Mouse (Mus musculus) cerebellum, adult 2 months (tissue): ENCODE measurements around the gene Nrap.

Experiments used
- CTCF ChIP-seq: fragments of 200-500 bp; IDR thresholded peaks from 2 replicates; pipeline ENCODE4 v1.5.1; 2011; ENCODE audit warnings: low read depth, mild to moderate bottlenecking, control low read depth, low read length, moderate library complexity, borderline replicate concordance; ENCODE audit not compliant: insufficient read depth
- POLR2A ChIP-seq: fragments of 200-500 bp; IDR thresholded peaks from 2 replicates; pipeline ENCODE4 v1.6.1; 2011; ENCODE audit warnings: low read length, control low read depth, borderline replicate concordance; ENCODE audit not compliant: insufficient read depth

DNA sequence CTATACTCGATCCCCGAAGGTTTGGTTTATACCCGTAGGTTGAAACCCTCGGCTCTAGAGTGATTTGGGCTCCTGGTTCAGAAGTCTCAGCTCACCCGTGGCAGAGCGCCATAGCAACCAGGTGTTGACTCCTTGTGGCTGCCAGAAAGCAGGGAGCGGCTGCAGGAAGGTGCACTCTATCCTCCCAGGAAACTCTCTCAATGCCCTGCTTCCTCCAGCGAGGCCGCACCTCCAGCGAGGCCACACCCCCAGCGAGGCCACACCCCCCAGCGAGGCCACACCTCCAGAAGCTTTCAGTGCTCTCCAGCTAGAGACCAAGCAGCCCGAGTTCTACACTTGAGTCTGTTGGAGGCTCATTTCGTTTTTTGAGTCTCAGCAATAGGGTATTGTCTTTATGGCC is 10.4 kb upstream of the Nrap start:
- TF ChIP-seq CTCF (no peak), POLR2A (no peak)
